Mouse (Mus musculus): Measurements from ENCODE around the gene Olfr649. TPM values are rescaled to one million over a fixed set of nuclear protein-coding genes. Genes with fewer than 3 reads are reported as not detected.

Gene Olfr649
- not detected for polyA plus RNA-seq (2014; fragmentation: Illumina TruSeq; extraction: RNeasy Lipid Tissue Mini Kit (QIAGEN cat#74804); ENCODE audit: low read depth, low replicate concordance)

DNA sequence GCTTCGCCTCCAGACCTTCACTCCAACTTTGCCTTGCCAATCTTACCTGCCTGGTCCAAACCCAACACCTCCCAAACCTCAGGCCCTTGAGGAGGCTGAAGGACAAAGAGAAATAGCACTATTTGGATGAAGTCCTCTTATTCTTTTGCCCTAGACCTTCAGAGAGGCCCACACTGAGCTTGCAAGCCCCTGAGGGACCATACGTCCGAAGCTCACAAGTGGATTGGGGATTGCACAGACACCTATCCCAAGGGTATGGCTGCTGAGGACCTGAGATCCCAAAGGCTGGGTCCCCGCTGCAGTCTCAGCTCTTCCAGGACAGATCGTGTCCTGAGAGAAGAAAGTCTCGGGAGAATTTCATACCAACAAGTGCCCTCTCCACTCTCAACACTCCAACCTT lies at the start of gene Olfr649:
Gene Olfr649, minus strand, starts transcription at position 101 of the 400 bp plus-strand sequence.

GRCm38 (mm10) chr7:104244287-104245181 lies 48.7 kb upstream of the Olfr649 start, which contains the start of gene Trim34a:
Gene Trim34a (plus strand): TSS chr7:104244457.

GRCm38 (mm10) chr7:104218701-104219569 lies 23.1 kb upstream of the Olfr649 start, which contains the start of gene Trim6:
Gene Trim6 (plus strand): TSS chr7:104218793.

DNA sequence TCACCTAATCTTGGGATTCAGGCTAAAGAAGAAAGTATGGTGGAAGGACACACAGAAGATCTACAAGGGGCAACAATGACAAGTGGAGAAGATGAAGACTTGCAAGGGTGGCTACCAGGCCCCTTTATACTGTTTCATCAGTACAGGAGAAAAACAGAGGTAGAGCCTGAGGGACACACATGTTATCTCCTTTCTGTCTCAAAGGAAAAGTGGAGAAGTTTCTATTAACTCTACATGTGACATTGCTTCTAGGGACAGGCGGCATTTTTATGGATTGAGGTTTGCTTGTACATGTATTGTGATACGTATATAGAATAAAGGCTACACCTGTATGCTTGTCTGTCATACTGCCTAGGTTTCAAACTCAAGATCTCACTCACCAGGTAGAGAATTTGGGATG lies 12.5 kb downstream of the Olfr649 start, which contains the start of gene Olfr648:
Gene Olfr648, minus strand, starts transcription at position 101 of the 400 bp plus-strand sequence.

GRCm38 (mm10) chr7:104150456-104150855 lies 45.3 kb downstream of the Olfr649 start, which contains the start of gene Ubqlnl:
Gene Ubqlnl (minus strand): TSS chr7:104150556.

GRCm38 (mm10) chr7:104143179-104143578 lies 52.6 kb downstream of the Olfr649 start, which contains the start of gene Ubqln3:
Gene Ubqln3 (minus strand): TSS chr7:104143279.

Other genes with a start within 250 kb of the Olfr649 start
- not detected for gene Olfr635, start 224.8 kb downstream of the Olfr649 start, polyA plus RNA-seq (2014; fragmentation: Illumina TruSeq; extraction: RNeasy Lipid Tissue Mini Kit (QIAGEN cat#74804); ENCODE audit: low read depth, low replicate concordance)
- not detected for gene Olfr638, start 197.2 kb downstream of the Olfr649 start, polyA plus RNA-seq (2014; fragmentation: Illumina TruSeq; extraction: RNeasy Lipid Tissue Mini Kit (QIAGEN cat#74804); ENCODE audit: low read depth, low replicate concordance)
- gene Olfr639, start 178.7 kb downstream of the Olfr649 start, polyA plus RNA-seq (2014; fragmentation: Illumina TruSeq; extraction: RNeasy Lipid Tissue Mini Kit (QIAGEN cat#74804); ENCODE audit: low read depth, low replicate concordance): not detected
- not detected for gene Olfr640, start 170.4 kb downstream of the Olfr649 start, polyA plus RNA-seq (2014; fragmentation: Illumina TruSeq; extraction: RNeasy Lipid Tissue Mini Kit (QIAGEN cat#74804); ENCODE audit: low read depth, low replicate concordance)
- not detected for gene Olfr641, start 160.5 kb downstream of the Olfr649 start, polyA plus RNA-seq (2014; fragmentation: Illumina TruSeq; extraction: RNeasy Lipid Tissue Mini Kit (QIAGEN cat#74804); ENCODE audit: low read depth, low replicate concordance)
- gene Olfr642, start 143.3 kb downstream of the Olfr649 start, polyA plus RNA-seq (2014; fragmentation: Illumina TruSeq; extraction: RNeasy Lipid Tissue Mini Kit (QIAGEN cat#74804); ENCODE audit: low read depth, low replicate concordance): not detected
- gene 4930516K23Rik, start 134.5 kb downstream of the Olfr649 start, polyA plus RNA-seq (2014; fragmentation: Illumina TruSeq; extraction: RNeasy Lipid Tissue Mini Kit (QIAGEN cat#74804); ENCODE audit: low read depth, low replicate concordance): not detected
- not detected for gene Olfr644, start 124.1 kb downstream of the Olfr649 start, polyA plus RNA-seq (2014; fragmentation: Illumina TruSeq; extraction: RNeasy Lipid Tissue Mini Kit (QIAGEN cat#74804); ENCODE audit: low read depth, low replicate concordance)
- not detected for gene Olfr645, start 110.5 kb downstream of the Olfr649 start, polyA plus RNA-seq (2014; fragmentation: Illumina TruSeq; extraction: RNeasy Lipid Tissue Mini Kit (QIAGEN cat#74804); ENCODE audit: low read depth, low replicate concordance)
- gene Olfr646, start 91.1 kb downstream of the Olfr649 start, polyA plus RNA-seq (2014; fragmentation: Illumina TruSeq; extraction: RNeasy Lipid Tissue Mini Kit (QIAGEN cat#74804); ENCODE audit: low read depth, low replicate concordance): not detected
- not detected for gene Ubqln5, start 66.2 kb downstream of the Olfr649 start, polyA plus RNA-seq (2014; fragmentation: Illumina TruSeq; extraction: RNeasy Lipid Tissue Mini Kit (QIAGEN cat#74804); ENCODE audit: low read depth, low replicate concordance)
- not detected for gene Olfr643, start 58.6 kb downstream of the Olfr649 start, polyA plus RNA-seq (2014; fragmentation: Illumina TruSeq; extraction: RNeasy Lipid Tissue Mini Kit (QIAGEN cat#74804); ENCODE audit: low read depth, low replicate concordance)
- not detected for gene Ubqln3, start 52.7 kb downstream of the Olfr649 start, polyA plus RNA-seq (2014; fragmentation: Illumina TruSeq; extraction: RNeasy Lipid Tissue Mini Kit (QIAGEN cat#74804); ENCODE audit: low read depth, low replicate concordance)
- not detected for gene Ubqlnl, start 45.4 kb downstream of the Olfr649 start, polyA plus RNA-seq (2014; fragmentation: Illumina TruSeq; extraction: RNeasy Lipid Tissue Mini Kit (QIAGEN cat#74804); ENCODE audit: low read depth, low replicate concordance)
- gene Olfm5, start 31.2 kb downstream of the Olfr649 start, polyA plus RNA-seq (2014; fragmentation: Illumina TruSeq; extraction: RNeasy Lipid Tissue Mini Kit (QIAGEN cat#74804); ENCODE audit: low read depth, low replicate concordance): not detected
- gene Olfr648, start 12.6 kb downstream of the Olfr649 start, polyA plus RNA-seq (2014; fragmentation: Illumina TruSeq; extraction: RNeasy Lipid Tissue Mini Kit (QIAGEN cat#74804); ENCODE audit: low read depth, low replicate concordance): 0.13 TPM
- gene Trim6, start 22.8 kb upstream of the Olfr649 start, polyA plus RNA-seq (2014; fragmentation: Illumina TruSeq; extraction: RNeasy Lipid Tissue Mini Kit (QIAGEN cat#74804); ENCODE audit: low read depth, low replicate concordance): 30.0 TPM
- gene Trim34a, start 48.5 kb upstream of the Olfr649 start, polyA plus RNA-seq (2014; fragmentation: Illumina TruSeq; extraction: RNeasy Lipid Tissue Mini Kit (QIAGEN cat#74804); ENCODE audit: low read depth, low replicate concordance): 40.5 TPM
- 15.0 TPM for gene Trim5, start 92.1 kb upstream of the Olfr649 start, polyA plus RNA-seq (2014; fragmentation: Illumina TruSeq; extraction: RNeasy Lipid Tissue Mini Kit (QIAGEN cat#74804); ENCODE audit: low read depth, low replicate concordance)
- 62.6 TPM for gene Trim12a, start 119.5 kb upstream of the Olfr649 start, polyA plus RNA-seq (2014; fragmentation: Illumina TruSeq; extraction: RNeasy Lipid Tissue Mini Kit (QIAGEN cat#74804); ENCODE audit: low read depth, low replicate concordance)
- 2.4 TPM for gene Trim34b, start 133.5 kb upstream of the Olfr649 start, polyA plus RNA-seq (2014; fragmentation: Illumina TruSeq; extraction: RNeasy Lipid Tissue Mini Kit (QIAGEN cat#74804); ENCODE audit: low read depth, low replicate concordance)
- 70.1 TPM for gene Trim12c, start 157.4 kb upstream of the Olfr649 start, polyA plus RNA-seq (2014; fragmentation: Illumina TruSeq; extraction: RNeasy Lipid Tissue Mini Kit (QIAGEN cat#74804); ENCODE audit: low read depth, low replicate concordance)
- 3.2 TPM for gene Trim30b, start 173.9 kb upstream of the Olfr649 start, polyA plus RNA-seq (2014; fragmentation: Illumina TruSeq; extraction: RNeasy Lipid Tissue Mini Kit (QIAGEN cat#74804); ENCODE audit: low read depth, low replicate concordance)
- 0.76 TPM for gene Trim30c, start 204.9 kb upstream of the Olfr649 start, polyA plus RNA-seq (2014; fragmentation: Illumina TruSeq; extraction: RNeasy Lipid Tissue Mini Kit (QIAGEN cat#74804); ENCODE audit: low read depth, low replicate concordance)